Mouse (Mus musculus): ENCODE measurements around the gene Ntrk3. TPM values are rescaled to one million over a fixed set of nuclear protein-coding genes. Genes with fewer than 3 reads are reported as not detected.

Ntrk3 gene
- polyA plus RNA-seq, 1 experiment from 2014 or later, result 16.4 TPM

GRCm38 (mm10) chr7:78390019-78390418 lies 347.8 kb downstream of the Ntrk3 start:
- ATAC-seq, result no peak
- H3K9me3 ChIP-seq (replicated peaks; ENCODE audit: control insufficient read depth, low read length), result no peaks in the 10 kb centered on the region
- H3K4me2 ChIP-seq (ENCODE audit: low read length), result no peak overlapping the region
- no peaks in the 10 kb centered on the region for H3K4me1 ChIP-seq (ENCODE audit: control insufficient read depth, insufficient read depth, low read length)
- no peaks in the 10 kb centered on the region for H3K36me3 ChIP-seq (ENCODE audit: control insufficient read depth, insufficient read depth, low read length)
- H3K9ac ChIP-seq (ENCODE audit: low read length), result no peak overlapping the region
- H3K27me3 ChIP-seq (replicated peaks; ENCODE audit: control insufficient read depth, insufficient read depth, low read length), result no peaks in the 10 kb centered on the region
- H3K27ac ChIP-seq (ENCODE audit: low read depth, low read length), result no peak overlapping the region
- 83% methylated on average over 3 of the region's 3 CpGs for WGBS
- no peak overlapping the region for H3K4me3 ChIP-seq (ENCODE audit: low read depth, low read length)
- peak; percentile 3 for DNase-seq (ENCODE audit: low spot score)

- Histone ChIP-seq H3K27ac (ENCODE audit: low read depth, low read length) (no peak overlapping the region), H3K4me1 (ENCODE audit: control insufficient read depth, insufficient read depth, low read length) (no peaks in the 10 kb centered on the region), H3K9me3 (replicated peaks; ENCODE audit: control insufficient read depth, low read length) (no peaks in the 10 kb centered on the region), H3K27me3 (replicated peaks; ENCODE audit: control insufficient read depth, insufficient read depth, low read length) (no peaks in the 10 kb centered on the region), H3K4me2 (ENCODE audit: low read length) (no peak overlapping the region), H3K4me3 (ENCODE audit: low read depth, low read length) (no peak overlapping the region), H3K36me3 (ENCODE audit: control insufficient read depth, insufficient read depth, low read length) (no peaks in the 10 kb centered on the region), H3K9ac (ENCODE audit: low read length) (no peak overlapping the region)
- 89% methylated on average over 5 of the region's 5 CpGs for WGBS
- DNase-seq (ENCODE audit: low spot score) (no peak), ATAC-seq (no peak)
Observed at GRCm38 (mm10) chr7:78388101-78388500, 349.7 kb downstream of the Ntrk3 start.

- Histone ChIP-seq H3K9ac (ENCODE audit: low read length) (no peak overlapping the region), H3K4me3 (ENCODE audit: low read depth, low read length) (no peak overlapping the region), H3K27ac (ENCODE audit: low read depth, low read length) (no peak overlapping the region), H3K4me1 (ENCODE audit: control insufficient read depth, insufficient read depth, low read length) (no peaks in the 10 kb centered on the region), H3K4me2 (ENCODE audit: low read length) (no peak overlapping the region), H3K9me3 (replicated peaks; ENCODE audit: control insufficient read depth, low read length) (no peaks in the 10 kb centered on the region), H3K36me3 (ENCODE audit: control insufficient read depth, insufficient read depth, low read length) (no peaks in the 10 kb centered on the region), H3K27me3 (replicated peaks; ENCODE audit: control insufficient read depth, insufficient read depth, low read length) (no peaks in the 10 kb centered on the region)
- DNase-seq (ENCODE audit: low spot score) (no peak), ATAC-seq (no peak)
- WGBS, result 71% methylated on average over 1 of the region's 1 CpGs
Observed at GRCm38 (mm10) chr7:78385971-78386370, 351.8 kb downstream of the Ntrk3 start.

- no peak overlapping the region for H3K9ac ChIP-seq (ENCODE audit: low read length)
- no peaks in the 10 kb centered on the region for H3K4me1 ChIP-seq (ENCODE audit: control insufficient read depth, insufficient read depth, low read length)
- H3K27ac ChIP-seq (ENCODE audit: low read depth, low read length), result no peak overlapping the region
- H3K27me3 ChIP-seq (replicated peaks; ENCODE audit: control insufficient read depth, insufficient read depth, low read length), result no peaks in the 10 kb centered on the region
- H3K4me3 ChIP-seq (ENCODE audit: low read depth, low read length), result no peak overlapping the region
- no peak for DNase-seq (ENCODE audit: low spot score)
- ATAC-seq, result no peak
- no peaks in the 10 kb centered on the region for H3K9me3 ChIP-seq (replicated peaks; ENCODE audit: control insufficient read depth, low read length)
- H3K36me3 ChIP-seq (ENCODE audit: control insufficient read depth, insufficient read depth, low read length), result no peaks in the 10 kb centered on the region
- no peak overlapping the region for H3K4me2 ChIP-seq (ENCODE audit: low read length)
Observed at GRCm38 (mm10) chr7:78384111-78384510, 353.7 kb downstream of the Ntrk3 start.

- 37% methylated on average over 1 of the region's 1 CpGs for WGBS
- H3K4me2 ChIP-seq (ENCODE audit: low read length), result no peak overlapping the region
- no peaks in the 10 kb centered on the region for H3K27me3 ChIP-seq (replicated peaks; ENCODE audit: control insufficient read depth, insufficient read depth, low read length)
- H3K36me3 ChIP-seq (ENCODE audit: control insufficient read depth, insufficient read depth, low read length), result no peaks in the 10 kb centered on the region
- no peak overlapping the region for H3K27ac ChIP-seq (ENCODE audit: low read depth, low read length)
- H3K9ac ChIP-seq (ENCODE audit: low read length), result no peak overlapping the region
- H3K4me3 ChIP-seq (ENCODE audit: low read depth, low read length), result no peak overlapping the region
- H3K4me1 ChIP-seq (ENCODE audit: control insufficient read depth, insufficient read depth, low read length), result no peaks in the 10 kb centered on the region
- H3K9me3 ChIP-seq (replicated peaks; ENCODE audit: control insufficient read depth, low read length), result no peaks in the 10 kb centered on the region
- DNase-seq (ENCODE audit: low spot score) (no peak), ATAC-seq (no peak)
Observed at GRCm38 (mm10) chr7:78382126-78382525, 355.7 kb downstream of the Ntrk3 start.

GRCm38 (mm10) chr7:78379784-78380183 lies 358.0 kb downstream of the Ntrk3 start:
- H3K36me3 ChIP-seq (ENCODE audit: control insufficient read depth, insufficient read depth, low read length), result no peaks in the 10 kb centered on the region
- DNase-seq (ENCODE audit: low spot score) (no peak), ATAC-seq (no peak)
- no peak overlapping the region for H3K4me2 ChIP-seq (ENCODE audit: low read length)
- H3K4me1 ChIP-seq (ENCODE audit: control insufficient read depth, insufficient read depth, low read length), result no peaks in the 10 kb centered on the region
- no peak overlapping the region for H3K9ac ChIP-seq (ENCODE audit: low read length)
- 91% methylated on average over 5 of the region's 5 CpGs for WGBS
- no peaks in the 10 kb centered on the region for H3K9me3 ChIP-seq (replicated peaks; ENCODE audit: control insufficient read depth, low read length)
- H3K4me3 ChIP-seq (ENCODE audit: low read depth, low read length), result no peak overlapping the region
- H3K27me3 ChIP-seq (replicated peaks; ENCODE audit: control insufficient read depth, insufficient read depth, low read length), result no peaks in the 10 kb centered on the region
- no peak overlapping the region for H3K27ac ChIP-seq (ENCODE audit: low read depth, low read length)

- DNase-seq (ENCODE audit: low spot score) (no peak), ATAC-seq (no peak)
- H3K9ac ChIP-seq (ENCODE audit: low read length), result no peak overlapping the region
- no peak overlapping the region for H3K27ac ChIP-seq (ENCODE audit: low read depth, low read length)
- H3K9me3 ChIP-seq (replicated peaks; ENCODE audit: control insufficient read depth, low read length), result no peaks in the 10 kb centered on the region
- no peaks in the 10 kb centered on the region for H3K4me1 ChIP-seq (ENCODE audit: control insufficient read depth, insufficient read depth, low read length)
- no peak overlapping the region for H3K4me2 ChIP-seq (ENCODE audit: low read length)
- no peaks in the 10 kb centered on the region for H3K27me3 ChIP-seq (replicated peaks; ENCODE audit: control insufficient read depth, insufficient read depth, low read length)
- H3K4me3 ChIP-seq (ENCODE audit: low read depth, low read length), result no peak overlapping the region
- WGBS, result 92% methylated on average over 2 of the region's 2 CpGs
- H3K36me3 ChIP-seq (ENCODE audit: control insufficient read depth, insufficient read depth, low read length), result no peaks in the 10 kb centered on the region
Observed at GRCm38 (mm10) chr7:78378306-78378705, 359.5 kb downstream of the Ntrk3 start.

GRCm38 (mm10) chr7:78376875-78377274 lies 360.9 kb downstream of the Ntrk3 start:
- Histone ChIP-seq H3K27me3 (replicated peaks; ENCODE audit: control insufficient read depth, insufficient read depth, low read length) (no peaks in the 10 kb centered on the region), H3K27ac (ENCODE audit: low read depth, low read length) (no peak overlapping the region), H3K9me3 (replicated peaks; ENCODE audit: control insufficient read depth, low read length) (no peaks in the 10 kb centered on the region), H3K4me3 (ENCODE audit: low read depth, low read length) (no peak overlapping the region), H3K4me2 (ENCODE audit: low read length) (no peak overlapping the region), H3K36me3 (ENCODE audit: control insufficient read depth, insufficient read depth, low read length) (no peaks in the 10 kb centered on the region), H3K9ac (ENCODE audit: low read length) (no peak overlapping the region), H3K4me1 (ENCODE audit: control insufficient read depth, insufficient read depth, low read length) (no peaks in the 10 kb centered on the region)
- WGBS, result 69% methylated on average over 4 of the region's 4 CpGs
- DNase-seq (ENCODE audit: low spot score) (peak; percentile 40), ATAC-seq (no peak)

GRCm38 (mm10) chr7:78361341-78362309 lies 376.2 kb downstream of the Ntrk3 start:
- 79% methylated on average over 8 of the region's 8 CpGs for WGBS
- Histone ChIP-seq H3K27ac (ENCODE audit: low read depth, low read length) (no peak overlapping the region), H3K4me3 (ENCODE audit: low read depth, low read length) (no peak overlapping the region), H3K36me3 (ENCODE audit: control insufficient read depth, insufficient read depth, low read length) (no peaks in the 10 kb centered on the region), H3K9ac (ENCODE audit: low read length) (no peak overlapping the region), H3K4me1 (ENCODE audit: control insufficient read depth, insufficient read depth, low read length) (no peaks in the 10 kb centered on the region), H3K27me3 (replicated peaks; ENCODE audit: control insufficient read depth, insufficient read depth, low read length) (no peaks in the 10 kb centered on the region), H3K9me3 (replicated peaks; ENCODE audit: control insufficient read depth, low read length) (no peaks in the 10 kb centered on the region), H3K4me2 (ENCODE audit: low read length) (no peak overlapping the region)
- DNase-seq (ENCODE audit: low spot score) (no peak), ATAC-seq (no peak)
